Mouse (Mus musculus) limb, embryonic 11.5 days (tissue): ENCODE measurements around the gene Phlpp1. TPM values are rescaled to one million over a fixed set of nuclear protein-coding genes. Genes with fewer than 3 reads are reported as not detected.

Experiments
- ATAC-seq: fragments of 200-750 bp; cut with Nextera tagmentation; 2 replicates; pipeline ENCODE4 v1.8.0; 2017; ENCODE audit warnings: low read depth; ENCODE audit not compliant: insufficient number of reproducible peaks, low FRiP score, low TSS enrichment
- DNase-seq: peaks from one replicate; pipeline ENCODE4 v3.0.0-alpha.2; 2015; ENCODE audit warnings: low spot score
- H3K27ac ChIP-seq: fragments of 300-500 bp; sonication (generic); replicated peaks from 2 replicates; pipeline ENCODE4 v1.5.1; 2014; ENCODE audit warnings: low read depth, mild to moderate bottlenecking, low read length
- H3K27me3 ChIP-seq: fragments of 300-500 bp; sonication (generic); 2 replicates; pipeline ENCODE4 v1.6.1; 2014; ENCODE audit warnings: mild to moderate bottlenecking, low read length, mixed read lengths; ENCODE audit not compliant: control insufficient read depth, insufficient read depth
- H3K36me3 ChIP-seq: fragments of 300-500 bp; sonication (generic); 2 replicates; pipeline ENCODE4 v1.6.1; 2014; ENCODE audit warnings: mild to moderate bottlenecking, low read length, moderate library complexity, mixed read lengths; ENCODE audit not compliant: control insufficient read depth, insufficient read depth
- H3K4me1 ChIP-seq: fragments of 300-500 bp; sonication (generic); 2 replicates; pipeline ENCODE4 v1.6.1; 2014; ENCODE audit warnings: low read length, mixed read lengths; ENCODE audit not compliant: control insufficient read depth, insufficient read depth
- H3K4me2 ChIP-seq: fragments of 300-500 bp; sonication (generic); 2 replicates; pipeline ENCODE4 v1.6.1; 2014; ENCODE audit warnings: low read depth, mild to moderate bottlenecking, moderate library complexity; ENCODE audit not compliant: severe bottlenecking
- H3K4me3 ChIP-seq: fragments of 300-500 bp; sonication (generic); 2 replicates; pipeline ENCODE4 v1.5.1; 2014; ENCODE audit warnings: low read depth, low read length
- H3K9ac ChIP-seq: fragments of 300-500 bp; sonication (generic); 2 replicates; pipeline ENCODE4 v1.6.1; 2014; ENCODE audit warnings: mild to moderate bottlenecking, low read length
- H3K9me3 ChIP-seq: fragments of 300-500 bp; sonication (generic); 2 replicates; pipeline ENCODE4 v1.6.1; 2016; ENCODE audit warnings: low read length; ENCODE audit not compliant: control insufficient read depth
- WGBS: fragments of 180-500 bp; shearing (Covaris S2); extraction: QIAGEN DNeasy Blood & Tissue Kit; methylation state at CpG from one replicate; pipeline ENCODE4 v1.1.7; 2014; 5-methylcytosine and 5-hydroxymethylcytosine counted together
- polyA plus RNA-seq: library from polyadenylated mRNA; unstranded; fragments of >200 nt; fragmentation: Nextera tagmentation; extraction: Ambion mirVana; gene quantifications from 2 replicates; pipeline ENCODE4 v1.2.1, GENCODE M21; 2014

The Phlpp1 gene
- polyA plus RNA-seq, result 3.2 and 3.3 TPM in 2 replicates

DNA sequence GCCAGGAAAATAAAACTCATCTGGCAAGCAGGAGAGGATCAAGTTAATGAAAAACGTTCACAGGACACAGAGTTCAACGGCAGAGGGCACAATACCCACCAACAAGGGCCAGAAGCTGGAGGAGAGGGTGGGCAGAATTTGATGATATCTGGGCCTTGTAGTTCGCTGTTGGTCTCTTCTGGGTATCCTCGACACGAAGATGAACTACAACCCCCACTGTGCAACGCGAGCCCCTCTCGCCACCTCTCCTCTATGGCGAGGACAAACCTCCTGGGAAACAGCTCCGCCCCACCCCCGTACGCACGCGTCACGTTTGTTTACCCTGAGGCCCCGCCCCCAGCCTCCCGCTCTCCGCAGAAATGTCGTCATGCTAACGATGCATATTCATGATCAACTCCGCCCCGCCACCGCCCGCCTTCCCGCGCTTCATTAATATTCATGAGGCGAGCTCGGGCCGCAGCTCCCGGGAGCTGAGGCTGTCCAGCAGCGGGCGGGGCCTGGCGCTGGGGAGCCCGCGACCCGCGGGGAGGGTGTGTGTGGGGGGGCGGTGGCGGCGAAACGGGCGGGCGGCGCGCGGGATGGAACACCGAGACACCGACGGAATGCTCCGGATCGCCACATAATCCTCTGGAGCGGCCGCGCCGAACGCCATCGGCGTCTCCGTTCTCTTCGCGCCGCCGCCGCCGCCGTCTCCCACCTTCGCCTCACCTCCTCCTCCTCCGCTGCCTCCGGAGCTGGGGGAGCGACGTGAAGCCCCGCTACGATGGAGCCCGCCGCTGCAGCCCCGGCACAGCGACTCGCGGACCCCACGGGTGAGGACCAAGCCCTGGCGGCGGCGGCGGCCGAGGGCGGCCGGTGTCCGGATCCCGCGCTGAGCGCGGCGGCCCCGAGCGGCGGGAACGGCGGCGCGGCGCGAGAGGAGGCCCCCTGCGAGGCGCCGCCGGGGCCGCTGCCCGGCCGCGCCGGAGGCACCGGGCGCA lies at the start of gene Phlpp1:
TSS of gene Phlpp1 (plus strand) at position 512 of the 980 bp plus-strand sequence.
- H3K27me3 ChIP-seq, result no peaks in the 10 kb centered on the region; the same call in 1 of the 2 replicates
- DNase-seq, result peak; percentile 100
- H3K9ac ChIP-seq, result peak within 1 kb of the TSS; percentile 81
- H3K4me2 ChIP-seq, result peak within 1 kb of the TSS; percentile 91
- WGBS, result under 1% methylated on average over 74 of the region's 113 CpGs
- no peaks in the 10 kb centered on the region for H3K36me3 ChIP-seq
- peak within 1 kb of the TSS; percentile 71 for H3K4me3 ChIP-seq
- peak; percentile 99 for ATAC-seq
- H3K9me3 ChIP-seq, result no peaks in the 10 kb centered on the region
- H3K4me1 ChIP-seq, result 0 out of 2 replicates have a peak, but pooled peaks cover 5% of the 10 kb centered on the region
- peak within 1 kb of the TSS; percentile 56; the same call in 1 of the 2 replicates for H3K27ac ChIP-seq

DNA sequence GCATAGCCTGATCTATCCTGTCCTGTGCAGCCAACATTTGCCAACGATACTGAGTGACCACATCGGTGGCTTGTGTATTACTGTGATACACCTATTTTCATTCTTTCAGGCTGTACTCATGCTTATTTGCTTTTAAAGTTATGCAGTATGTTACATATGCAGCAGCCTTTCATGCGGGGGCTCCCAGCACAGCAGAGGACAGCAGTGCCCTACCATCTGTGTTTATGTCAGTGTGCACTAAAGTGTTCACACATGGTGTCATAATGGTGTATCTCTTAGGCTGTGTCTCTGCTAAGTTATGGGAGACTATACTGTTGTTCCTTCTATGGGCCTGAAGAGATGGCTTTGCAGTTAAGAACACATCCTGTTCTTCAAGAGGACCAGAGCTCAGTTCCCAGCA lies 45.0 kb upstream of the Phlpp1 start:
- no peaks in the 10 kb centered on the region for H3K27me3 ChIP-seq
- DNase-seq, result no peak
- no peak overlapping the region for H3K4me3 ChIP-seq
- ATAC-seq, result no peak
- no peak overlapping the region for H3K27ac ChIP-seq
- H3K4me2 ChIP-seq, result no peak overlapping the region
- no peaks in the 10 kb centered on the region for H3K4me1 ChIP-seq
- H3K36me3 ChIP-seq, result no peaks in the 10 kb centered on the region
- H3K9me3 ChIP-seq, result no peaks in the 10 kb centered on the region
- 85% methylated on average over 3 of the region's 3 CpGs for WGBS
- no peak overlapping the region for H3K9ac ChIP-seq

DNA sequence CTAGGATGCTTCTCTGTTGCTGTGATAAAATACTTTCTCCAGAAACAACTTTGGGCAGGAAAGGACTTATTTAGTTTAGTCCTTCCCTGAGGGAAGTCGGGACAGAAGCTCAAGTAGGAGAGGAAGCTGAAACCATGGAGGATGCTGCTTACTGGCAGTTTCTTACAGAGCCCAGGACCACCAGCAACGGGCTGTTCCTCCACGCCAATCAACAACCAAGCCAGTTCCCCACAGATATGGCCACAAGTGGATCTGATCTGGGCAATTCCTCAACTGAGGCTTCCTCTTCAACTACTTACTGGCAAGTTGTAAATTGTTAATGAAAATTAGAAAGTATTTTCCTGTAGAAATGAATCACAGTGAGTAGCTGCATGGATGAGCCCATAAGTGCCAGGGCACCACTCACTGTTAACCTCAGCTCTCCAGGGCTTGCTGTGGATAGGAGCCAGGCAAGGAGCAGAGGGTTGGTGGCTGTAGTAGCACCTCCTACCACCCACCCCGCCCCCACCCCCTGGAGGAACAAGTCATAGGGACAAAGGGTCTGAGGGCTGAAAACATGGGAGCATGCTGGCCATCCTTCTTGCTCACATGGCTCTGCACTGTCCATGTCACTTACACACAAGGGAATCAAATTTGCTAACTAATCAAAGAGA lies 39.7 kb upstream of the Phlpp1 start:
- H3K9ac ChIP-seq, result no peak overlapping the region
- H3K9me3 ChIP-seq, result no peaks in the 10 kb centered on the region
- no peak overlapping the region for H3K4me2 ChIP-seq
- DNase-seq (no peak), ATAC-seq (no peak)
- no peak overlapping the region for H3K4me3 ChIP-seq
- no peak overlapping the region for H3K27ac ChIP-seq
- WGBS, result 83% methylated on average over 4 of the region's 4 CpGs
- no peaks in the 10 kb centered on the region for H3K27me3 ChIP-seq
- peaks cover 2% of the 10 kb centered on the region; the same call in 1 of the 2 replicates for H3K4me1 ChIP-seq
- no peaks in the 10 kb centered on the region for H3K36me3 ChIP-seq

DNA sequence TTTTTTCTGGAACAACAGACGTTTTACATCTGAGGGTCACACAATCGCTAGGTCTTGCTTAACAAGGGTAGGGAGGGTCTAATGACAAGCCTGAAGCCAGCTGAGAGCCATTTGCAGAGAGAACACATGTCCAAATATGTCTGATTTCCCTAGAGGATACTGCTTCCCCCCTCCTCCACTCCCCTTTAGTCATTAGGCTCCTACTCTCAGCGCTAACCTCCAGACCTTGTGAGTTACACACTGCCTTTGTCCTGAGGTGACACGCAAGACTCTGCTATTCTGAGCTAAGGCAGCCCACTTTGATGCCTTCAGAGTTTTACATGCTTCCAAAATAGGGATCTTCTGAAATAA lies 39.2 kb upstream of the Phlpp1 start:
- Histone ChIP-seq H3K9ac (no peak overlapping the region), H3K27ac (no peak overlapping the region), H3K27me3 (no peaks in the 10 kb centered on the region), H3K36me3 (no peaks in the 10 kb centered on the region), H3K9me3 (no peaks in the 10 kb centered on the region), H3K4me2 (no peak overlapping the region), H3K4me1 (peaks cover 2% of the 10 kb centered on the region; the same call in 1 of the 2 replicates), H3K4me3 (no peak overlapping the region)
- ATAC-seq, result no peak
- WGBS, result 53% methylated on average over 4 of the region's 4 CpGs
- DNase-seq, result no peak

DNA sequence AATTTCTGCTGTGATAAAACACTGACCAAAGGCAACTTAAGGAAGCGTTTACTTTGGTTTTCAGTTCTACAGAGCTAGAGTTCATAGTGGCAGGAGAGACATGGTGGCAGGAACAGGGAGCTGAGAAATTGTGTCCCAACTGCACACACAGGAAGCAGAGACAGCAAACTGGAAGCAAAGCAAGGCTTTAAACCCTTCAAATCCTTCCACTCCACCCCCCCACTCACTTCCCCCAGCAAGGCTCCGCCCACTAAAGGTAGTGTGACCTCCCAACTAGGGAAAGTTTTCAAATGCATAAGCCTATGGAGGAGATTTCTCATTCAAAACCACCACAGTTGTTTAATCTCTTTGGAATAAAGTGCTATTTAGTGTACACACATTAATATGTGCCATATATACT lies 32.9 kb upstream of the Phlpp1 start:
- no peaks in the 10 kb centered on the region for H3K27me3 ChIP-seq
- WGBS, result 96% methylated on average over 2 of the region's 2 CpGs
- H3K9me3 ChIP-seq, result no peaks in the 10 kb centered on the region
- ATAC-seq (no peak), DNase-seq (no peak)
- no peak overlapping the region for H3K27ac ChIP-seq
- no peak overlapping the region for H3K4me3 ChIP-seq
- H3K4me1 ChIP-seq, result no peaks in the 10 kb centered on the region
- H3K4me2 ChIP-seq, result no peak overlapping the region
- no peak overlapping the region for H3K9ac ChIP-seq
- H3K36me3 ChIP-seq, result no peaks in the 10 kb centered on the region

DNA sequence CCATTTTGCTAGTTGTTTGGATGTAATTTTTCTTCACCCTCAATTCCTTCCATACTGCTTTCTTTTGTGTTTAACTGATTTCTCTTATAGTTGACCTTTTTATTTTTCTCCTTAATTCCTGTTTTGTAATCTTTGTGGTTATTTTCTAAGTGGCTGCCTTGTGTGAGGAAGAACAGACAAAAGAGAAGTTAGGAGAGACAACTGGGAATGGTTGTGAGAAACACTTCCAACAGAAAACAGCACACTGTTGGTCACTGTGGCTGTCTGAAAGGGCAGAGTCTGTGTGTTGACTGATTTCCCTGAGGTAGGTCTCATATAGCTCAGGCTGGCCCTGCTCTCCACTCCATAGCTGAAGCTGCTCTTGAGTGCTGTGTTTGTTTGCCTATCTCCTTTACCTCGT lies 32.4 kb upstream of the Phlpp1 start:
- no peaks in the 10 kb centered on the region for H3K9me3 ChIP-seq
- H3K27me3 ChIP-seq, result no peaks in the 10 kb centered on the region
- WGBS, result 79% methylated on average over 1 of the region's 1 CpGs
- ATAC-seq (no peak), DNase-seq (no peak)
- H3K4me3 ChIP-seq, result no peak overlapping the region
- no peak overlapping the region for H3K4me2 ChIP-seq
- H3K36me3 ChIP-seq, result no peaks in the 10 kb centered on the region
- H3K4me1 ChIP-seq, result no peaks in the 10 kb centered on the region
- H3K9ac ChIP-seq, result no peak overlapping the region
- H3K27ac ChIP-seq, result no peak overlapping the region

DNA sequence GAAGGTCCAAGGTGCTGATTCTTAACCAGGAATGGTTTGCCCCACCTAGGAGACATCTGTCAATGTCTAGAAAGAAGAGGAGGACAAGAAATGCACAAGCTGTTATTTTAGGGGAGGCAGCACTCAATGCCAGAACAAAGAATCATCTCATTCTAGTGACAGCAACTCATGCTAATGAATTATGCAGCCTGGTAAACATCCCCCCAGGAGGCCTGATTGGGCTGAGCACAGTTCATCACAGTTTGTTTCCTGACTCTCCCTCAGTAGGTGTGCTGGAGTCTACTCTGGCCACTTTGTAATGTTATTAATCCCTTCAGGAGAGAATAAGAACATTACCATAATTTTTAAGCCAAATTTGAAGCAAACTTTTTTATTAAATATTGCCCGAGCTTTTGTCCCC lies 29.5 kb upstream of the Phlpp1 start:
- Histone ChIP-seq H3K4me3 (no peak overlapping the region), H3K4me1 (no peaks in the 10 kb centered on the region), H3K27ac (no peak overlapping the region), H3K36me3 (no peaks in the 10 kb centered on the region), H3K4me2 (no peak overlapping the region), H3K9me3 (no peaks in the 10 kb centered on the region), H3K27me3 (no peaks in the 10 kb centered on the region), H3K9ac (no peak overlapping the region)
- WGBS, result 93% methylated on average over 1 of the region's 1 CpGs
- ATAC-seq (no peak), DNase-seq (no peak)

DNA sequence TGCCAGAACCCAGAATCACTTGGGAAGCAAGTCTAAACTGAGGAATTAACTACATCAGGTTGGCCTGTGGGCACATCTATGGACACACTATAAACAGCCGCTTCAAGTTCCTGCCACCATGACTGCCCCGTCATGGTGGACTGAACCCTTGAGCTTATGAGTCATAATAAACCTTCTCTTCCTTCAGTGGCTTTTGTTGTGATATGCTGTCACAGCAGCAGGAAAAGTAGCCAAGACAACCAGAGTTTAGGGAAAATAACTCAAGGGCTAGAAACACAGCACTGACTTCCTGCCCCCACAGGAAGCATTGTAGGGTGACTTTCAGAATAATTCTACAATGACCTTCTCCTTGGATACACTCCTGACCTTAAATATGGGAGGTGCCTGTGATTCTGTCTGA lies 27.0 kb upstream of the Phlpp1 start:
- ATAC-seq, result no peak

More for the DNA sequence above, 27.0 kb upstream of the Phlpp1 start:
- H3K9ac ChIP-seq, result no peak overlapping the region
- DNase-seq, result no peak
- H3K4me2 ChIP-seq, result no peak overlapping the region
- no peak overlapping the region for H3K4me3 ChIP-seq
- H3K27ac ChIP-seq, result no peak overlapping the region
- H3K9me3 ChIP-seq, result no peaks in the 10 kb centered on the region
- H3K36me3 ChIP-seq, result no peaks in the 10 kb centered on the region
- no peaks in the 10 kb centered on the region for H3K27me3 ChIP-seq
- WGBS, result 95% methylated on average over 2 of the region's 2 CpGs
- H3K4me1 ChIP-seq, result no peaks in the 10 kb centered on the region
